Mouse (Mus musculus) forebrain, embryonic 14.5 days (tissue): ENCODE data around the gene Hist1h4c. TPM values are rescaled to one million over a fixed set of nuclear protein-coding genes. Genes with fewer than 3 reads are reported as not detected.

Experiments
- microRNA-seq: library from miRNA; unstranded; fragments of <30 nt; microRNA quantifications from one replicate; pipeline ENCODE4, GENCODE M21; 2016
- polyA plus RNA-seq: library from polyadenylated mRNA; unstranded; fragments of >200 nt; fragmentation: Nextera tagmentation; extraction: Ambion mirVana; gene quantifications from 2 replicates; pipeline ENCODE4 v1.2.1, GENCODE M21; 2014

Gene Hist1h4c
- polyA plus RNA-seq, 1 experiment from 2014 or later, result 6.5 TPM

Small RNA genes lying within 50 kb of the gene (microRNA-seq; reads per million reads assigned to microRNA genes)
- not detected for gene Gm44314
- gene Gm44350, result not detected

Other genes starting within 250 kb of the Hist1h4c start
- gene Btn1a1, start 232.6 kb downstream of the Hist1h4c start, polyA plus RNA-seq, result 0.22 TPM in 1 of 2 replicates, not detected in the other
- 0.10 TPM in 1 of 2 replicates, not detected in the other for gene Btn2a2, start 209.6 kb downstream of the Hist1h4c start, polyA plus RNA-seq
- 4.3 and 7.1 TPM in 2 replicates for gene Hist1h4h, start 167.4 kb downstream of the Hist1h4c start, polyA plus RNA-seq
- 1.9 and 4.4 TPM in 2 replicates for gene Hist1h2af, start 164.5 kb downstream of the Hist1h4c start, polyA plus RNA-seq
- 2.2 and 5.3 TPM in 2 replicates for gene Hist1h3g, start 163.0 kb downstream of the Hist1h4c start, polyA plus RNA-seq
- gene Hist1h2bh, start 155.1 kb downstream of the Hist1h4c start, polyA plus RNA-seq, result 0.30 and 0.32 TPM in 2 replicates
- 0.62 and 0.89 TPM in 2 replicates for gene Hist1h3f, start 154.4 kb downstream of the Hist1h4c start, polyA plus RNA-seq
- gene Hist1h4f, start 146.8 kb downstream of the Hist1h4c start, polyA plus RNA-seq, result not detected in 2 replicates
- gene Hist1h1d, start 145.2 kb downstream of the Hist1h4c start, polyA plus RNA-seq, result 0.36 and 0.52 TPM in 2 replicates
- 3.4 and 5.7 TPM in 2 replicates for gene Hist1h3e, start 136.1 kb downstream of the Hist1h4c start, polyA plus RNA-seq
- gene Hist1h2ae, start 127.2 kb downstream of the Hist1h4c start, polyA plus RNA-seq, result 65.4 and 105 TPM in 2 replicates
- gene Hist1h2bg, start 127.1 kb downstream of the Hist1h4c start, polyA plus RNA-seq, result 2.3 and 4.3 TPM in 2 replicates
- gene Hist1h2bf, start 124.3 kb downstream of the Hist1h4c start, polyA plus RNA-seq, result 1.2 and 3.9 TPM in 2 replicates
- gene Hist1h2ad, start 124.1 kb downstream of the Hist1h4c start, polyA plus RNA-seq, result 2.2 and 3.2 TPM in 2 replicates
- gene Hist1h3d, start 122.7 kb downstream of the Hist1h4c start, polyA plus RNA-seq, result 5.8 and 5.9 TPM in 2 replicates
- 61.0 and 106 TPM in 2 replicates for gene Hist1h4d, start 116.9 kb downstream of the Hist1h4c start, polyA plus RNA-seq
- 1.2 and 1.8 TPM in 2 replicates for gene Hist1h2be, start 77.3 kb downstream of the Hist1h4c start, polyA plus RNA-seq
- gene Hist1h1e, start 75.9 kb downstream of the Hist1h4c start, polyA plus RNA-seq, result 12.2 and 17.8 TPM in 2 replicates
- 0.91 and 1.3 TPM in 2 replicates for gene Hist1h2ac, start 14.5 kb downstream of the Hist1h4c start, polyA plus RNA-seq
- gene Hist1h2bc, start 14.3 kb downstream of the Hist1h4c start, polyA plus RNA-seq, result 32.2 and 39.5 TPM in 2 replicates
- not detected in 2 replicates for gene Hist1h1t, start 2.6 kb downstream of the Hist1h4c start, polyA plus RNA-seq
- gene Hfe, start 12.4 kb upstream of the Hist1h4c start, polyA plus RNA-seq, result 3.5 and 4.7 TPM in 2 replicates
- 16.9 and 25.2 TPM in 2 replicates for gene Hist1h1c, start 40.4 kb upstream of the Hist1h4c start, polyA plus RNA-seq
- 2.4 and 5.9 TPM in 2 replicates for gene Hist1h3c, start 47.1 kb upstream of the Hist1h4c start, polyA plus RNA-seq
- 1.3 and 1.5 TPM in 2 replicates for gene Hist1h2bb, start 48.3 kb upstream of the Hist1h4c start, polyA plus RNA-seq
- 27.8 and 49.2 TPM in 2 replicates for gene Hist1h2ab, start 52.7 kb upstream of the Hist1h4c start, polyA plus RNA-seq
- 2.3 and 9.6 TPM in 2 replicates for gene Hist1h3b, start 53.8 kb upstream of the Hist1h4c start, polyA plus RNA-seq
- 3.5 and 4.7 TPM in 2 replicates for gene Hist1h4b, start 58.6 kb upstream of the Hist1h4c start, polyA plus RNA-seq
- gene Hist1h4a, start 62.8 kb upstream of the Hist1h4c start, polyA plus RNA-seq, result 0.97 TPM in 1 of 2 replicates, not detected in the other
- gene Hist1h3a, start 63.9 kb upstream of the Hist1h4c start, polyA plus RNA-seq, result 2.0 and 4.7 TPM in 2 replicates
- 2.3 and 2.4 TPM in 2 replicates for gene Hist1h1a, start 65.2 kb upstream of the Hist1h4c start, polyA plus RNA-seq
- gene Trim38, start 71.5 kb upstream of the Hist1h4c start, polyA plus RNA-seq, result not detected in 2 replicates
- gene Slc17a2, start 108.5 kb upstream of the Hist1h4c start, polyA plus RNA-seq, result not detected in 2 replicates
- not detected in 2 replicates for gene Slc17a3, start 141.0 kb upstream of the Hist1h4c start, polyA plus RNA-seq
- gene Slc17a1, start 169.3 kb upstream of the Hist1h4c start, polyA plus RNA-seq, result not detected in 2 replicates
- gene Slc17a4, start 216.6 kb upstream of the Hist1h4c start, polyA plus RNA-seq, result not detected in 2 replicates
- not detected in 2 replicates for gene Hist1h2ba, start 235.7 kb upstream of the Hist1h4c start, polyA plus RNA-seq
- gene Hist1h2aa, start 236.0 kb upstream of the Hist1h4c start, polyA plus RNA-seq, result not detected in 2 replicates